Mouse (Mus musculus) stomach, embryonic 14.5 days (tissue): ENCODE data around the gene Chuk. TPM values are rescaled to one million over a fixed set of nuclear protein-coding genes. Genes with fewer than 3 reads are reported as not detected.

Experiments
- ATAC-seq: fragments of 200-750 bp; cut with Nextera tagmentation; 2 replicates; pipeline ENCODE4 v1.8.0; 2017; ENCODE audit warnings: low read depth, moderate TSS enrichment; ENCODE audit not compliant: insufficient number of reproducible peaks, insufficient read depth, low FRiP score
- H3K27ac ChIP-seq: fragments of 300-500 bp; sonication (generic); 2 replicates; pipeline ENCODE4 v1.5.1; 2014; ENCODE audit warnings: mild to moderate bottlenecking, low read length, moderate library complexity, mixed read lengths
- H3K27me3 ChIP-seq: fragments of 300-500 bp; sonication (generic); 2 replicates; pipeline ENCODE4 v1.6.1; 2014; ENCODE audit warnings: low read length, control low read depth, mixed read lengths; ENCODE audit not compliant: control insufficient read depth, insufficient read depth
- H3K36me3 ChIP-seq: fragments of 300-500 bp; sonication (generic); 2 replicates; pipeline ENCODE4 v1.6.1; 2014; ENCODE audit warnings: mild to moderate bottlenecking, control low read depth, low read length, moderate library complexity, mixed read lengths; ENCODE audit not compliant: control insufficient read depth, insufficient read depth
- H3K4me1 ChIP-seq: fragments of 300-500 bp; sonication (generic); 2 replicates; pipeline ENCODE4 v1.6.1; 2014; ENCODE audit warnings: low read length, control low read depth, mixed read lengths; ENCODE audit not compliant: control insufficient read depth, insufficient read depth
- H3K4me2 ChIP-seq: fragments of 300-500 bp; sonication (generic); replicated peaks from 2 replicates; pipeline ENCODE4 v1.6.1; 2014; ENCODE audit warnings: low read depth, low read length, control low read depth
- H3K4me3 ChIP-seq: fragments of 300-500 bp; sonication (generic); 2 replicates; pipeline ENCODE4 v1.5.1; 2014; ENCODE audit warnings: low read depth, low read length, control low read depth
- H3K9ac ChIP-seq: fragments of 300-500 bp; sonication (generic); replicated peaks from 2 replicates; pipeline ENCODE4 v1.6.1; 2014; ENCODE audit warnings: low read depth, mild to moderate bottlenecking, control low read depth, low read length, moderate library complexity, mixed read lengths
- H3K9me3 ChIP-seq: fragments of 300-500 bp; sonication (generic); 2 replicates; pipeline ENCODE4 v1.6.1; 2016; ENCODE audit warnings: low read depth, low read length, control low read depth; ENCODE audit not compliant: control insufficient read depth
- WGBS: fragments of 180-500 bp; shearing (Covaris S2); extraction: QIAGEN DNeasy Blood & Tissue Kit; methylation state at CpG from one replicate; pipeline ENCODE4 v1.1.7; 2014; 5-methylcytosine and 5-hydroxymethylcytosine counted together
- polyA plus RNA-seq: library from polyadenylated mRNA; unstranded; fragments of >200 nt; fragmentation: Nextera tagmentation; extraction: Ambion mirVana; gene quantifications from 2 replicates; pipeline ENCODE4 v1.2.1, GENCODE M21; 2014

The Chuk gene
- polyA plus RNA-seq, 1 experiment from 2014 or later: 44.8 TPM

GRCm38 (mm10) chr19:44080920-44081319 lies 26.4 kb downstream of the Chuk start:
- Histone ChIP-seq H3K9me3 (no peaks in the 10 kb centered on the region), H3K4me2 (no peak overlapping the region), H3K36me3 (peaks cover 38% of the 10 kb centered on the region), H3K9ac (no peak overlapping the region), H3K27ac (no peak overlapping the region), H3K27me3 (no peaks in the 10 kb centered on the region), H3K4me1 (no peaks in the 10 kb centered on the region), H3K4me3 (no peak overlapping the region)
- no peak for ATAC-seq
- WGBS: 96% methylated on average over 2 of the region's 2 CpGs

- Histone ChIP-seq H3K4me2 (no peak overlapping the region), H3K9me3 (no peaks in the 10 kb centered on the region), H3K4me1 (no peaks in the 10 kb centered on the region), H3K4me3 (no peak overlapping the region), H3K27ac (no peak overlapping the region), H3K36me3 (peaks cover 42% of the 10 kb centered on the region), H3K27me3 (no peaks in the 10 kb centered on the region), H3K9ac (no peak overlapping the region)
- ATAC-seq: no peak
- WGBS: 82% methylated on average over 2 of the region's 2 CpGs
Measured at GRCm38 (mm10) chr19:44080023-44080422, 27.3 kb downstream of the Chuk start.

- Histone ChIP-seq H3K9ac (no peak overlapping the region), H3K4me3 (no peak overlapping the region), H3K27me3 (no peaks in the 10 kb centered on the region), H3K36me3 (peaks cover 43% of the 10 kb centered on the region), H3K4me2 (no peak overlapping the region), H3K9me3 (no peaks in the 10 kb centered on the region), H3K4me1 (no peaks in the 10 kb centered on the region), H3K27ac (no peak overlapping the region)
- WGBS: 86% methylated on average over 4 of the region's 4 CpGs
- no peak for ATAC-seq
Measured at GRCm38 (mm10) chr19:44077024-44077423, 30.3 kb downstream of the Chuk start.

- Histone ChIP-seq H3K9me3 (no peaks in the 10 kb centered on the region), H3K4me1 (no peaks in the 10 kb centered on the region), H3K27me3 (no peaks in the 10 kb centered on the region), H3K36me3 (peaks cover 40% of the 10 kb centered on the region), H3K4me2 (no peak overlapping the region), H3K4me3 (no peak overlapping the region), H3K9ac (no peak overlapping the region), H3K27ac (no peak overlapping the region)
- 82% methylated on average over 9 of the region's 9 CpGs for WGBS
- ATAC-seq: no peak
Measured at GRCm38 (mm10) chr19:44076457-44076856, 30.8 kb downstream of the Chuk start.

GRCm38 (mm10) chr19:44074986-44075385 lies 32.3 kb downstream of the Chuk start:
- H3K9ac ChIP-seq: no peak overlapping the region
- no peak overlapping the region for H3K4me2 ChIP-seq
- no peaks in the 10 kb centered on the region for H3K27me3 ChIP-seq
- H3K27ac ChIP-seq: no peak overlapping the region
- H3K9me3 ChIP-seq: no peaks in the 10 kb centered on the region
- WGBS: 83% methylated on average over 11 of the region's 11 CpGs
- peaks cover 30% of the 10 kb centered on the region for H3K36me3 ChIP-seq
- H3K4me3 ChIP-seq: no peak overlapping the region
- no peak for ATAC-seq
- H3K4me1 ChIP-seq: no peaks in the 10 kb centered on the region

GRCm38 (mm10) chr19:44071166-44071565 lies 36.1 kb downstream of the Chuk start:
- Histone ChIP-seq H3K27ac (no peak overlapping the region), H3K27me3 (no peaks in the 10 kb centered on the region), H3K4me2 (no peak overlapping the region), H3K36me3 (peaks cover 11% of the 10 kb centered on the region; the same call in 1 of the 2 replicates), H3K4me1 (0 out of 2 replicates have a peak, but pooled peaks cover 3% of the 10 kb centered on the region), H3K9ac (no peak overlapping the region), H3K4me3 (no peak overlapping the region), H3K9me3 (no peaks in the 10 kb centered on the region)
- no peak for ATAC-seq
- WGBS: 51% methylated on average over 5 of the region's 5 CpGs

- H3K27ac ChIP-seq: peak overlapping the region; percentile 10; the same call in 1 of the 2 replicates
- no peak for ATAC-seq
Measured at GRCm38 (mm10) chr19:44069914-44070232, 37.4 kb downstream of the Chuk start.

GRCm38 (mm10) chr19:44069121-44069913 lies 38.0 kb downstream of the Chuk start, which contains the start of gene Erlin1:
TSS of gene Erlin1 (minus strand) at chr19:44069785.
- Histone ChIP-seq H3K9ac (peak within 1 kb of the TSS; percentile 78), H3K9me3 (no peaks in the 10 kb centered on the region), H3K36me3 (peaks cover 7% of the 10 kb centered on the region), H3K27ac (peak within 1 kb of the TSS; percentile 69; the same call in 1 of the 2 replicates), H3K4me2 (peak within 1 kb of the TSS; percentile 83), H3K27me3 (no peaks in the 10 kb centered on the region), H3K4me3 (peak within 1 kb of the TSS; percentile 79), H3K4me1 (0 out of 2 replicates have a peak, but pooled peaks cover 3% of the 10 kb centered on the region)
- ATAC-seq: peak; percentile 92
- under 1% methylated on average over 74 of the region's 75 CpGs for WGBS

More at GRCm38 (mm10) chr19:44069914-44070232, 37.4 kb downstream of the Chuk start:
- Histone ChIP-seq H3K4me2 (peak overlapping the region; percentile 83), H3K9ac (peak overlapping the region; percentile 78; the same call in 1 of the 2 replicates), H3K4me1 (0 out of 2 replicates have a peak, but pooled peaks cover 3% of the 10 kb centered on the region), H3K36me3 (peaks cover 9% of the 10 kb centered on the region), H3K9me3 (no peaks in the 10 kb centered on the region), H3K27me3 (no peaks in the 10 kb centered on the region), H3K4me3 (peak overlapping the region; percentile 79)
- WGBS: 10% methylated on average over 4 of the region's 4 CpGs
